Mouse (Mus musculus) Patski (cell line): ENCODE measurements around the gene Plekha7. TPM values are rescaled to one million over a fixed set of nuclear protein-coding genes. Genes with fewer than 3 reads are reported as not detected.

Experiments
- ATAC-seq: fragments of 100-300 bp; one replicate; pipeline ENCODE4 v1.8.0; 2021
- CTCF ChIA-PET: fragments of 350-600 bp; sonication (Branson Sonifier 250); formaldehyde crosslinking; loops from one replicate; lab custom pipeline; 2022; ENCODE audit warnings: inconsistent platforms; lab: Charles Lee
- POLR2A ChIA-PET: fragments of 350-600 bp; sonication (Branson Sonifier 250); formaldehyde crosslinking; loops from one replicate; lab custom pipeline; 2022; ENCODE audit warnings: antibody characterized with exemption, inconsistent platforms; lab: Charles Lee
- DNase-seq: peaks from one replicate; pipeline ENCODE4 v3.0.0-alpha.2; 2011; ENCODE audit warnings: low read depth, low spot score
- H3K27me3 ChIP-seq: fragments of 371-371 bp; one replicate; pipeline ENCODE4 v1.5.1; 2021
- CTCF ChIP-seq: fragments of 100-300 bp; IDR thresholded peaks from one replicate; pipeline ENCODE4 v1.5.1; 2021
- in situ Hi-C: fragments of 300-500 bp; cut with MboI; formaldehyde crosslinking; loops from 3 replicates; pipeline ENCODE4 v1.11.1; 2018; ENCODE audit warnings: low pct_unique_long_range_greater_than_20kb, mixed read lengths
- polyA plus RNA-seq: library from polyadenylated mRNA; unstranded; gene quantifications from one replicate; pipeline ENCODE4 v1.2.3, GENCODE M21; 2021

The Plekha7 gene
- polyA plus RNA-seq, result 31.0 TPM

- ChIA-PET POLR2A (interaction anchor here (1.2 to 1.4 kb wide), 3 partner anchors 21 to 46 kb away, joined by 3 to 4 read pairs (median 4); no protein-coding TSS in a partner anchor), CTCF (interaction anchor here (0.7 to 0.8 kb wide), 2 partner anchors 10 to 44 kb away, joined by 3 read pairs; no protein-coding TSS in a partner anchor)
- peak; percentile 71 for ATAC-seq
- no peaks in the 10 kb centered on the region for H3K27me3 ChIP-seq
- DNase-seq, result no peak
- in situ Hi-C loops, result loop anchor here (5.0 kb wide), 1 partner anchor 51 kb away; no protein-coding TSS in a partner anchor
- TF ChIP-seq CTCF, result no peak
These were observed at the start of gene Plekha7 for GRCm38 (mm10) chr7:116307871-116308631. Gene Plekha7, minus strand, starts transcription at chr7:116308376.

- POLR2A ChIA-PET, result no interaction called here
- DNase-seq, result no peak
- CTCF ChIA-PET, result no interaction called here
- TF ChIP-seq CTCF, result peak; percentile 67
- in situ Hi-C loops, result no loop called here
- ATAC-seq, result no peak
- no peaks in the 10 kb centered on the region for H3K27me3 ChIP-seq
These were observed 28.1 kb upstream of the Plekha7 start for GRCm38 (mm10) chr7:116336226-116336625.

- in situ Hi-C loops, result no loop called here
- no peaks in the 10 kb centered on the region for H3K27me3 ChIP-seq
- no peak for ATAC-seq
These were observed 27.0 kb upstream of the Plekha7 start for GRCm38 (mm10) chr7:116335133-116335532.

GRCm38 (mm10) chr7:116334669-116335038 is 26.5 kb upstream of the Plekha7 start:
- no peak for DNase-seq
- TF ChIP-seq CTCF, result no peak
- CTCF ChIA-PET, result no interaction called here
- in situ Hi-C loops, result no loop called here
- POLR2A ChIA-PET, result no interaction called here
- no peak for ATAC-seq
- no peaks in the 10 kb centered on the region for H3K27me3 ChIP-seq

More at GRCm38 (mm10) chr7:116335133-116335532, 27.0 kb upstream of the Plekha7 start:
- no peak for DNase-seq
- ChIA-PET POLR2A (no interaction called here), CTCF (no interaction called here)
- no peak for TF ChIP-seq CTCF

- in situ Hi-C loops, result no loop called here
- H3K27me3 ChIP-seq, result no peaks in the 10 kb centered on the region
- no peak for DNase-seq
- TF ChIP-seq CTCF, result no peak
- ATAC-seq, result peak; percentile 94
- ChIA-PET CTCF (interaction anchor here (1.1 kb wide), 1 partner anchor 11 kb away, joined by 3 read pairs; no protein-coding TSS in a partner anchor), POLR2A (no interaction called here)
These were observed 25.8 kb upstream of the Plekha7 start, which contains the start of gene Rps13 for GRCm38 (mm10) chr7:116333713-116334668. Gene Rps13, minus strand, starts transcription at chr7:116334195.

- no peaks in the 10 kb centered on the region for H3K27me3 ChIP-seq
- no peak for TF ChIP-seq CTCF
- ChIA-PET POLR2A (no interaction called here), CTCF (interaction anchor here (1.8 kb wide), 1 partner anchor 87 kb away, joined by 6 read pairs; no protein-coding TSS in a partner anchor)
- in situ Hi-C loops, result no loop called here
- ATAC-seq (no peak), DNase-seq (no peak)
These were observed 23.1 kb upstream of the Plekha7 start for GRCm38 (mm10) chr7:116331246-116331645.

GRCm38 (mm10) chr7:116329858-116330257 is 21.7 kb upstream of the Plekha7 start:
- TF ChIP-seq CTCF, result no peak
- in situ Hi-C loops, result loop anchor here (10.0 kb wide), 2 partner anchors 165 to 195 kb away; no protein-coding TSS in a partner anchor
- DNase-seq, result no peak
- ChIA-PET CTCF (no interaction called here), POLR2A (no interaction called here)
- no peak for ATAC-seq
- no peaks in the 10 kb centered on the region for H3K27me3 ChIP-seq

- no peak for DNase-seq
- ChIA-PET CTCF (no interaction called here), POLR2A (no interaction called here)
- ATAC-seq, result no peak
- in situ Hi-C loops, result loop anchor here (10.0 kb wide), 2 partner anchors 164 to 194 kb away; no protein-coding TSS in a partner anchor
- no peaks in the 10 kb centered on the region for H3K27me3 ChIP-seq
- TF ChIP-seq CTCF, result no peak
These were observed 20.6 kb upstream of the Plekha7 start for GRCm38 (mm10) chr7:116328777-116329176.

- DNase-seq (no peak), ATAC-seq (no peak)
- in situ Hi-C loops, result loop anchor here (10.0 kb wide), 2 partner anchors 163 to 193 kb away; no protein-coding TSS in a partner anchor
- TF ChIP-seq CTCF, result no peak
- POLR2A ChIA-PET, result no interaction called here
- no peaks in the 10 kb centered on the region for H3K27me3 ChIP-seq
- CTCF ChIA-PET, result no interaction called here
These were observed 19.7 kb upstream of the Plekha7 start for GRCm38 (mm10) chr7:116327901-116328300.
